Mouse (Mus musculus) MEL-GATA-1-ER (cell line): Measurements from ENCODE around the gene Gm17364.
"Not testable (repeated sequence)": the region's sequence is repeated elsewhere in the genome, so short reads cannot be mapped to it uniquely, and the experiment has no call there.

Source experiments
- DNase-seq: peaks from one replicate; pipeline ENCODE4 v3.0.0-alpha.2; 2012; ENCODE audit warnings: low read depth; ENCODE audit errors: extremely low read depth

Gene Gm17364

DNA sequence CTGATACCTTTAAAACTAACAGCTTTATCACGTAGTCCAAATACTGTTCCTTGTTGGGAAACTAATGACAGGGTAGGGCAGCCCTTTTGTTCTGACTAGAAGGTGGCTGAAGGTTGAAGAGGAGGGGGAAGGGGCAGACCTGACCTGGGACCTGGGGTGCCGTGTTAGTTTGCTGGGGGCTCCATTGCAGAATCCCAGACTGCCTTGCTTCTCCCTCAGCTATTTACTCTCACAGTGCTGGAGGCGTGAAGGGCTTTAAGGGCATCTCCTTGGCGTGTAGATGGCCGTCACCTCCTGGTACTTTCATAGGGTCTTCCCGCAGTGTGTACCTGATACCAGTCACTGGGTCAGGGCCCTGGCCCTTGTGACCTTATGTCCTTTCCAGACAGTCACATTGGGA, 21.6 kb downstream of the Gm17364 start:
- DNase-seq = no peak

DNA sequence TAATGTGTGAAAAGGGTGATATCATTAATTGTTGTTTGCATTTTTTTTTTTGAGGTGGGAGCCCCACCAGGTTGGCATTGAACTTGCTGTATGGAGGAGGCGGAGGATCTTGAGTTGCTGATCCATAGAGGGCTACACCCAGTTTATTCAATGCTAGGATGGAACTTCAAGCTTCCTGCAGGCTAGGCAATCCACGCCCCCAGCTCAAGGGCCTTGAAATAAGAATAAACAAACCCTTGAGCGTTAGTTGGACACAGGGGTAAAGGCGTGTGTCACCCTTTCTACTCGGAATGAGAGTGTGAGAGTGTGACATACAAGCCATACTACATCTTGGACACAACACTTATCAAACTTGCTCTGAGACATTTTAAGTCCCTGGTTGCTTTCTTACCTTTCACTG, 22.1 kb downstream of the Gm17364 start:
- no peak for DNase-seq

DNA sequence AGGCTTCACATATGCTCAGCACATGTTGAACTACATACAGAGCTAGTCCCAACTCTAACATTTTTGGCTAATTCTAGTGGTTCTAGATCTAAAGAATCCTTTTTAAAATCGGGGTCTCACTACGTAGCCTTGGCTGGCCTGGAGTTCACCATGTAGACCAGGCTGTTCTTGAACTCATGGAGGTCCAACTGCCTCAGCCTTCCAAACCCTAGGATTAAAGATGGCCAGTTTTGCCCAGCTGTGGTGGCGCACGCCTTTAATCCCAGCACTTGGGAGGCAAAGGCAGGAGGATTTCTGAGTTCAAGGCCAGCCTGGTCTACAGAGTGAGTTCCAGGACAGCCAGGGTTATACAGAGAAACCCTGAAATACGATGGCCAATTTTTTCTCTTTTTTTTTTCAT, 22.5 kb downstream of the Gm17364 start:
- not testable (repeated sequence) for DNase-seq

DNA sequence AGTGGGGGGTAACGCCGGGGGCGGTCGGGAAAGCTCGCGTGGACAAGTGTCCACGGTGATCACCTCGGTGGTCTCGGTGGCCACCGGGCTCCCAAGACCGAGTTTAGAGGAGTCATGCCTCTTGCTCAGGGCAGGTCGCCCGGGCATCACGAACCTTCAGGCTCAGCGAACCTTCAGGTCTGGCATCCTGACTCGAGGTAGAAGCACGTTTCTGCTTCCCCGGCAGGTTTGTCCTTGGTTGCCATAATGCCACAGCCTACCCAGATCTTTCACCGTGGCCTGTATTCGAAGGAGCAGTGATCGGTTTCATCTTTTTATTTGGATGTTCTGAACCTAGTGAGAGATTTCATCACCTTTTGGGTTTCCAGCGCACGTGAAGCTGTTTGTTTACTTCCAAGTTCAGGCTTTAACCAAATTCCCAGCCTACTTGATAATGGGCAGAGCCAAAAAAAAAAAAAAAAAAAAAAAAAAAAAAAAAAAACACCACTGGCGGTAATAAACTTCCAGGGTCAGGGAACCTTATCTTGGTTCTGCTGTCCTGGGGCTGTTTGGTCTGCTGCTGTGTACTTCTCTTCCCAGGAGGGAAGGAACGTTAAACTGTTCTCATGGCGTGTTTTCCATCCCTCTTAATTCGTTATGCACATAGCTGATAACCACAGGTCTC, 23.3 kb downstream of the Gm17364 start:
- peak; percentile 6 for DNase-seq

DNA sequence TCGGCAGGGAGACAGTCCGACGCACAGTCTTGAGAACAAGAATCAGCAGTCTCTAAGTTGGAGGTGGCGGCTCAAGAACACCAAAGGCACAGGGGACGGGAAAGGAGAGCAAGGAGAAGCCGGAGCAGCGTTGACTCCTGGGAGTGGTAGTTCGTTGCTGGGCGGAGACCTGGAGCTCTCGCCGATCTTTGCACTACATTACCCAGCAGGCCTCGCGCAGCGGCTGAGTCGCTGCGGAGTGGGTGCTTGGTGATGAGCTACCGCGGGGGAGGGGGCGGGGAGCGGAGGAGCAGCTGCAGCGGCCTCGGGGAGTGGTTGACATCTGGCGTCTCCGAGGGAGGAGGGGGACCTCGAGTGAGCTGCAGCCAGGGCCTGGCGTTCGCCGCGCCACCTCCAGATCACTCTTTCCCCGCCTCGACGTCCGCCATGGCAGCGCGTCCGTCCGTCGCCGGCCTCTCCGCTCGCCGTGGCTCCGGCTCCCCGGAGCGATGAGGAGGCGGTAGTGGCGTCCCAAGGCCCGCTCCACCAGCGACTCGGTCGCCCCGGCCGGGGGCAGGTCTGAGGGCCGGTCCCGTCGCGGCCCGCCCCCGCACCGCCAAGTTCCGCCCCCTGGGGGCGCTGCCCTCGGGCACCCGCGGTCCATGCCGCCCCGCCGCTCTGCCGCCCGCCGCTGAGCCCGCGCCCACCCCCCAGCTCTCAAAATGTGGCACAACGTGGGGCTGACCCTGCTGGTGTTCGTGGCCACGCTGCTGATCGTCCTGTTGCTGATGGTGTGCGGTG, 24.0 kb downstream of the Gm17364 start, which contains the start of gene Smim13:
Smim13 (plus strand) TSS at position 307 of the 780 bp plus-strand sequence.
- peak; percentile 96 for DNase-seq

DNA sequence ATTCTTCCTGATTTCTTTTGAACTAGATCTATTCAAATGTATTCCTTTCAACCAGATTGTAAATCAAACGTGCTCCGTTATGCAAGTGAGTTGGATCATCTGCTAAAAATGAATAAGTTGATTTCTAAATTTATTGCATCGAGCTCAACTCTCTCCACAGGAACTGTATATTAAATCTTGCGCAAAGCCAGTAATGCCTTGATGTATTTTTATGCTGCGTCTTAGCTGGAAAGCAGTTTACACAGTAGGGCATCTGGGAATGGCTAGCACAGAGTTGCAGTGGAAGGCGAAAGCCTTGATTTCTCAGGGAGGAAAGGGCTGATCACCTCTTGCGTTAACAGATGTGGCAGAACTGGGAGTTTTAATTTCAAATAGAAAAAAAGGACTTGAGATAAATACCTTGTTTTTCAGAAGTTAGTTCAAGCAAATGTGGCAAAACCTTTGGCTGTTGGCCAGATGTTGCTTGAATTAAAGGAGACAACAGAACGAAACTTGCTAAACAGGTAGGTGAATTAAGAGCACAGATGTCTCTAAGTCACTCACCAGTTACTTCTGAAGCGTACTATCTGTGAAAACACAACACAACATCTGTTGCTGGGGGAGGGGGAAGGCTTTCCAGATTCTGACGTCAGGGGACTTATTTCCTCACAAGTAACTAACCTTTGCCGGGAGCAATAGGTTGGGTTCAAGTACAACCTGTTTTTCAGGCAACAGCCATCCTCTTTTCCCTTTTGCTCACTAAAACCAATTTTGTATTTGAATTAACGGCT, 24.8 kb downstream of the Gm17364 start:
- peak; percentile 81 for DNase-seq

DNA sequence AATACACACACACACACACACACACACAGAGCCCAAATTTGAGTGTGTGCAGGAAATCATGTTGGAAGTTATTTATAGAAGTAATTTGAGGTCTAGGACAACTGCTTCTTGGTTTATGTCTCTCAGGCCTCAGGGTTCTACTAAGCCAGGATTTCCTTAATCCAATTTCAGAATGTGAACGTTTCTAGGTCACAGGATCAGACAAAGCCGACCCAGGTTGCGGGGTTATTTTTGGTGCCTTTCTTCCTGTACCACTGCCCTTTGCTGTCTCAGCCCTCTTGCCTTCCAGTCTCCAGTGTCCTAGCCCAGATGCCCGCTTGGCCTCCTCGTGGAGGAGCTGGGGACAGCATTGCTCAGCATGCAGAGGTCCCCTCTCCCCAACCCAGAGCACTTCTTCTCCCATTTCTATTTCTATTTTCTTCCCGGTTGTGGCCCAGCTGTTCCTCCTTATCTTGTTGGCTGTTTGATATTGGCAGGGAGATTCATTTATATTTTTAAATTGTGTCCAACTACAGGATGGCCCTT, 29.4 kb downstream of the Gm17364 start:
- no peak for DNase-seq

DNA sequence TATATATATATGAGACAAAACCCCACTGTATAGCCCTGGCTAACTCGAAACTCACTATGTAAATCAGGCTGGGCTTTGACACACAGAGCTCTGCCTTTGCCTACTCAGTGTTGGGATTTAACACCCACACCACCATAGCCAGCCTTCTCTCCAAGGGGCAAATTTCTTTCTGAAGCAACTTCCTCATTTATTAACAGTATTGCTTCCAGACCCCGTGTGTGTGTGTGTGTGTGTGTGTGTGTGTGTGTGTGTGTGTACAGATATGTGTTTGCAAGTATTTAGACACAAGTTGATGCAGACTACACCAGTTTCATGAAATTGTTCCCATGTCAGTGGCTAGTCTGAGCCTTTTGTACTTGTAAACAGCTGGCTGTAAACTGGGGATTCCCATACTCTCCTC, 32.2 kb downstream of the Gm17364 start:
- peak; percentile 31 for DNase-seq

DNA sequence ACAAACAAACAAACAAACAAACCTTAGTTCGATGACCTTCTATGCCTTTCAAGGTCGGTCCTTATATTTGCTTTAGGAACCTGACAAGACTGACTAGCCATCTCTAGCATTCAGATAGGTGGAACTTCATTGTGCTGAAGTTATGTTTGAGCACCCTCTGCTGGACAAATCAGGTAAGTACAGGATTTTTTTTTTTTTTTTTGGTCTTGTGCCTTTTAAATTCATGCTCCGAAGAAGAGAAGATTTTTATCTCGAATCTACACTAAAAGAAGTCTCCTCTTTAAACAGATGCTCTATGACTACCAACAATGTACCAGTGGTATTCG, 35.0 kb downstream of the Gm17364 start:
- peak; percentile 61 for DNase-seq

DNA sequence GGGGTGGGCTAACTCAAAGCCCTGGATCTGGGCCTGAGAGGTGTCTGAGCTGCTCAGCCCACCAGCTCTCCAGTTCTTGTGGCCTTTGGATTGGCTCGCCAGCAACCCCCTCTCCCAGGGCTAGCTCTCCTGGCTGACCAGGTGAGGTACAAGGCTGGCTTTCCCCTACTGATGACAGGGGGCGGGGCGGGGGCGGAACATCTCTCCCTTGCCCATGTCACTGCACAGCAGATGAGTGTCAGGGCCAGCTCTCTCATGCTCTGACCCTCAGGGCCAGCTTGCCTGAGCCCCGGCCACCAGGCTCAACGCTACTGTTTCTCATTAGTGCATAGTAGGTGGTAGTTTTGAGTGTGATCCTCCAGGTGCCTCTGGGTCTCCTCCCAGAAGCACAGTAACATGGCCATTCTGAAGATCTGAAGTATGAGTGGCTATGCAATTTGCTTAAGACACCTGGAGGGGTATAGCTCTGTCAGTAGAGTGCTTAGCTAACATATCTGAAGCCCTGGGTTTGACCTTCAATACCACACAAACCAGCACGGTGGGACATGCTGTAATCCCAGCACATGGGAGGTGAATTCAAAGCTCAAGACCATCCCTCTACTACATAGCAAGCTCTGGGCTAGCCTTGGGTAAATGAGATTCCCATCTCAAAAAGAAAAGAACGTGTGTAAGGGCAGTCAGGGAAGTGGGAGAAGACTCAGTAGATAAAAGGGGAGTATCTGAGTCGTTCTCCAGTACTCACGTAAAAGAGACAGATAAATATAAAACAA, 35.6 kb downstream of the Gm17364 start:
- no peak for DNase-seq

DNA sequence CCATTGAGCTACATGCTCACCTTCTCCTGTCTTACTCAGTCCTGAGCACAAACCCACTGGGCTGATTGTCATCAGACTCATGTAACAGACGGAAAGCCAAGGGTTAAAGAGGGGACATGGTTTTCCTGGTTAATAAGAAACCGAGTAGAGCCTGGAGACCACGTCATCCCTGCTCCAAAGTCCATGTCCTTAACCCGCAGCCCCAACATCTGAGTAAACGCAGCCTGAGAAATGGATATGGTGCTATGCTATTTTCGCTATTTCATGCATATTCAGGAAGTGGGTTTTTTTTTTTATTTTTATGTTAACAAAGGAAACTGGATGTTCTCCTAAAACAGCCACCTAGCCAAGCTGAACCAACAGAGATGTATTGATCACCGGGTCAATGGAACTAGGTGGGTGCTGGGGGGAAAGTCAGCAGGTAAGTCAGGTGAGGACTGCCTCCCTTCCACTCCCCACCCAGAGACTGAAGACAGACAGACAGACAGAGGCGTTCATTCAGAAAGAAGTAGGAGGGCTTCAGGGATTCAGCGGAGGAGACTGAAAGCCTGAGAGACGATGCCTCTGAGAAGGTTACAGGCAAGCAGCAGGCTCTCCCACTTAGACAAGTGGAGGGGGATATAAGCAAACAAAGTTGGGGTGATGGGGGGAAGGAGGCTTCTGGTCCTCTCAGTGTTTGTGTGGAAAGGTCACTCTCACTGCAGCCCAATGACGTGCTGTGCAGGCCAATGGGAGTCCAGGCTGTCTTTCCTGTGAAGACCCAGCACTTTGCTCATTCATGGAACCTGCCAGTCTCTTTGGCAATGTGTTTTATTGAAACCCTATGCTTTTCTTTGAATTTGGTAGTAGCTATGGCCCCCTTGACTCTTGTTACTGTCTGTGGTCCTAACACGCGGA, 37.7 kb downstream of the Gm17364 start:
- no peak for DNase-seq

DNA sequence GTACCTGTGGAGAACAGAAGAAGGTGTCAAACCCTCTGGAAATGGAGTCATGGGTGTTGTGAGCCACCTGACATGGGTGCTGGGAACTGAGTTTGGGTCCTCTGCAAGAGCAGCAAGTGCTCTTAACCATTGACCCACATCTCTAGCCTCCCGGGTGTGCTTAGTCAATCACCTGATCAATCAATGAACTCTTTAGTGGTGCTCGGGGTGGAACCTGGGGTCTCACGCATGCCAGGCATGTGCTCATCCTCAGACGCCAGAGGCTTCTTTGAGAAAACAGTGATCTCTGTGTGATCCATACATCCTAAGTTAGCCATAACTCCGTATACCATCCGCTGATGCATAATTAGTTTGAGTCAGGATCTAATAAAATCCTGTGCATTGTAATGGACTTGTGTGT, 38.6 kb downstream of the Gm17364 start:
- no peak for DNase-seq

DNA sequence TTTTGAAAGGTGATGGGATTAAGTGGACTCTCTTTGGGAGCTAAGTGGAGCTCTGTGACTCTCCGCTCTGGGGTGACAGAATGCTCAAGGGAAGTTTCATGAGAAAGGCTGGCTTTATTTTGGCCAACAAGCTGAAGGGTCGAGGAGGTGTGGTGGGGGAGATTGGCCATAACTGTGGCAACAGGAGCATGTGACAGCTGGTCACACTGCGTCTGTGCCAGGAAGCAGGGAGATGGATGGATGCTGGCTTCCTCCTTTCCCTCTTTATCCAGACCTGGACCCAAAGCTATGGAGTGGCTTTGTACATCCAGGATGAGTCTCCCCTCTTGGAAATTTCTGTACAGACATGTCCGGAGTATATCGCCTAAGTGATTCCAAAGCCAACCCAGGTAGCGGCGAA, 40.5 kb downstream of the Gm17364 start:
- DNase-seq = no peak

DNA sequence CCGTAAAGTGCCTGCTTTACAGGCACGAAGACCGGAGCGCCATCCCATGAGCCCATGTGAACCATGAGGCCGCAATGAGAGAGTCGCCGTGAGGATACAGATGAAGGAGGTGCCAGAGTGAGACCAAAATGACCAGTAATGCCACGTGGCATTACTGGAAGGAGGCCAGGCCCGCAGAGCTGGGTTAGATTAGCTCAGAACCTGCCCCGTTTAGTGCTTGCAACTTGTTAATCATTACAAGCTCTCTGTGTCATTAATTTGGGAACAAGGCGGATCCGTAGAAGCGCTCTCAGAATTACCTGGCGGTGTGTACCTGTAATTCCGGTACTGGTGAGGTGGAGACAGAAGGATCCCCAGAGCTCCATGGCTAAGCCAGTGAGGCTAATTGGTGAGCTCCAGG, 41.6 kb downstream of the Gm17364 start:
- no peak for DNase-seq

DNA sequence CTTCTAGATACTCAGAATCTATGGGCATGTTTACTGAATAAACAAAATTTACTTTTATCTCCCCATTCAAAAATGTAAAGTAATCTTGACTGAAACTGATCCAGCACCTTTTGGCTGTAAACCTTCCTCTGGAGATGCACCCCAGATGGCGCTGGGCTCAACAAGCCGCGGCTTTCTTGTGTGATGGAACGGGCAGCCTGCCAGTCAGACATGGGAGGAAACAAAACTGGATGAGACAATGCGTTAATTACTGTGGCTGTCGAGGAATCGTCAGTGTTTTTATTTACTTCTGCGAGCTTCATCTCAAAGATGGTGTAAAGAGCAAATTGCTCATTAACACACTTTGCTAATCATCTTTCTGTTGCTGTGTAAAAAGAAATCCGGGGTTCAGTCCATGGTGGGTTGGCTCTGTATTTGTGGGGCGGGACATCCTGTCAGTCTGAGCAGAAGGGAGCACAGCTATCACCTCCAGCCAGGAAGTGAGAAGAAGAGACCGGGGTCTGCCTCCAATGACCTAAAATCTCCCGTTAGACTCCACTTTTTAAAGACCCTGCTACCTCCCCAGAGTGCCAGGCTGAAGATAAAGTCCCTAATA, 42.3 kb downstream of the Gm17364 start:
- no peak for DNase-seq

DNA sequence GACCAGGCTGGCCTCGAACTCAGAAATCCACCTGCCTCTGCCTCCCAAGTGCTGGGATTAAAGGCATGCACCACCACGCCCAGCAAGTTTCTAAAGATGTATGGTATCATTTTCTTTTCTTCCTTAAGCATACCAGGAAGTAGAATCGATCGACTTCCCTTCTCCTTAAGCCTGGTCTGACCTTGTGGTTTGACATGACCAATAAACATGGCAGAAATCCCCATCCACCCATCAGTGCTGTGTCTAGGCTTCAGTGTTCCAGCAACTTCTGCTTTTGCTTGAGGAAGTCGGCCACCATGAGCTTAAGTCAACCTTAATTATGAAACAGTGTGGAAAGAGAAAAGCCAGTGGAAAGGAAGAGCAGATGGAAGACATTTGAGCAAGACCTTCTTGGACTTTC, 43.5 kb downstream of the Gm17364 start:
- peak; percentile 76 for DNase-seq

DNA sequence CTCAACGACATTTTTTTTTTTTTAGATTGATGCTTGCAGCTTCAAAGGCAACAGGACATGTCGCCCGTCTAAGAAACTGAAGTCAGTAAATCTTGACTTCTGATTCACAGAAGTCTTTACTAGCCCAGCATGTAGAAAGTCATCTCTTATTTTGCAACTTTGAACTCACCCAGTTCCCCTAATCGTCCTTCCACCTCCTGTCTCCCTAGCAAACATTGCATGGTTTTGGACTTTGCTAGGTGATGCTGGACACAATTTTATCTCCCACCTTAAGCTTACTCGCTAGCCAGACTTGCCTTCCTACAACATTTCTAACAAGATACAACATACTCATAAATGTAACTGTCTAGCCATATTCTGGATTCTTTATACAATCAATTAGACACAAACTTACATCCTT, 45.7 kb downstream of the Gm17364 start:
- DNase-seq = no peak

DNA sequence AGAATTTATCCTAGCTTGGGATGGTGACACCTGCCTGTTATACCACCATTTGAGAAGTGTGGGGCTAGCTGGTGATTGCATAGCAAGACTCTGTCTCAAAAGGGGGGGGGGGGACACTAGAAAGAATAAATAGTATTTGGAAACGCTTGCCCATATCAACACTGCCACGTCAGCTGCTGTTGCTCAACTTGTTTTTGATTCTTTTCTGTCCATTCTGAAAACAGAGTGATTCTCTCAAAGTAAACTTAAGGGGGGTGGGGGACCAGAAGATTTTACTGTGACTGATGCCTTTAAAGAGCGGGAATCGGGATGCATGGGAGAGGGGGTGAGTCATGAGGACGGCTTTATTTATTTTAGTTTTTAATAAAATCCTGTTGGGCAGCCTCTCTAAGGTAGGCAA, 47.3 kb downstream of the Gm17364 start:
- no peak for DNase-seq
